Mouse (Mus musculus) spleen, adult 2 months (tissue): ENCODE data around the gene Hint1. TPM values are rescaled to one million over a fixed set of nuclear protein-coding genes. Genes with fewer than 3 reads are reported as not detected.
A peak's percentile ranks its signal among the peaks of the same experiment; 100 is the strongest.

Experiments used
- DNase-seq, 2 experiments: peaks; one replicate each; pipeline versions ENCODE4 v3.0.0 to v3.0.0-alpha.2; 2012 to 2021; ENCODE audit warnings: low spot score in 2 of 2, low read depth in 1 of 2
- H3K27ac ChIP-seq: fragments of 200-500 bp; 2 replicates; pipeline ENCODE4 v1.5.1; 2012; ENCODE audit warnings: low read length, inconsistent platforms; ENCODE audit not compliant: insufficient read depth
- H3K27me3 ChIP-seq: fragments of 200-500 bp; 2 replicates; pipeline ENCODE4 v1.6.1; 2012; ENCODE audit warnings: mild to moderate bottlenecking, moderate library complexity, low read length, inconsistent platforms; ENCODE audit not compliant: control insufficient read depth, insufficient read depth
- H3K36me3 ChIP-seq: fragments of 200-500 bp; 2 replicates; pipeline ENCODE4 v1.6.1; 2012; ENCODE audit warnings: mild to moderate bottlenecking, low read length, inconsistent platforms; ENCODE audit not compliant: control insufficient read depth, insufficient read depth
- H3K4me1 ChIP-seq: fragments of 200-500 bp; 2 replicates; pipeline ENCODE4 v1.6.1; 2011; ENCODE audit warnings: inconsistent platforms; ENCODE audit not compliant: control insufficient read depth, insufficient read depth, insufficient read length
- H3K4me3 ChIP-seq: fragments of 200-500 bp; 2 replicates; pipeline ENCODE4 v1.5.1; 2011; ENCODE audit warnings: mild to moderate bottlenecking, inconsistent platforms; ENCODE audit not compliant: insufficient read depth, insufficient read length; ENCODE audit errors: extremely low read depth
- CTCF ChIP-seq: fragments of 200-500 bp; IDR thresholded peaks from 2 replicates; pipeline ENCODE4 v1.5.1; 2011; ENCODE audit warnings: mild to moderate bottlenecking, inconsistent platforms; ENCODE audit not compliant: insufficient read depth, insufficient read length, insufficient replicate concordance; ENCODE audit errors: extremely low read depth
- POLR2A ChIP-seq: fragments of 200-500 bp; IDR thresholded peaks from 2 replicates; pipeline ENCODE4 v1.6.1; 2011; ENCODE audit warnings: low read depth, low read length, inconsistent platforms
- WGBS: fragments of 180-500 bp; shearing (Covaris S2); methylation state at CpG from one replicate; pipeline ENCODE4 v1.1.7; 2018; 5-methylcytosine and 5-hydroxymethylcytosine counted together
- polyA plus RNA-seq: library from polyadenylated mRNA; depleted of rRNA; stranded (reverse); fragments of >200 nt; gene quantifications from 2 replicates; pipeline ENCODE4 v1.2.3, GENCODE M21; 2012

Gene Hint1
- polyA plus RNA-seq, 1 experiment, result 164 TPM

- Histone ChIP-seq H3K36me3 (no peaks in the 10 kb centered on the region), H3K27me3 (no peaks in the 10 kb centered on the region), H3K4me3 (no peak overlapping the region), H3K27ac (no peak overlapping the region), H3K4me1 (no peaks in the 10 kb centered on the region)
- peak in 1 of 2 experiments; percentile 21 for DNase-seq
- WGBS, result 72% methylated on average over 2 of the region's 2 CpGs
- TF ChIP-seq POLR2A (no peak), CTCF (0 out of 2 replicates have a peak, but pooled peaks have one; percentile 17)
Measured at GRCm38 (mm10) chr11:54834596-54834995, 31.6 kb upstream of the Hint1 start.

- 90% methylated on average over 9 of the region's 9 CpGs for WGBS
- DNase-seq, result no peak
- no peak for TF ChIP-seq POLR2A
- no peak for TF ChIP-seq CTCF
- Histone ChIP-seq H3K27me3 (no peaks in the 10 kb centered on the region), H3K36me3 (no peaks in the 10 kb centered on the region), H3K27ac (no peak overlapping the region), H3K4me1 (no peaks in the 10 kb centered on the region), H3K4me3 (no peak overlapping the region)
Measured at GRCm38 (mm10) chr11:54836106-54836505, 30.1 kb upstream of the Hint1 start.

GRCm38 (mm10) chr11:54839696-54840095 lies 26.5 kb upstream of the Hint1 start:
- no peak for DNase-seq
- TF ChIP-seq POLR2A (no peak), CTCF (no peak)
- no peak overlapping the region for H3K27ac ChIP-seq
- H3K4me1 ChIP-seq, result peaks cover 2% of the 10 kb centered on the region; the same call in 1 of the 2 replicates
- no peaks in the 10 kb centered on the region for H3K27me3 ChIP-seq
- H3K36me3 ChIP-seq, result no peaks in the 10 kb centered on the region
- H3K4me3 ChIP-seq, result no peak overlapping the region
- WGBS, result 95% methylated on average over 4 of the region's 4 CpGs

GRCm38 (mm10) chr11:54840891-54841290 lies 25.3 kb upstream of the Hint1 start:
- no peak for TF ChIP-seq CTCF
- no peak for TF ChIP-seq POLR2A
- Histone ChIP-seq H3K27me3 (no peaks in the 10 kb centered on the region), H3K4me3 (no peak overlapping the region), H3K4me1 (peaks cover 6% of the 10 kb centered on the region; the same call in 1 of the 2 replicates), H3K27ac (no peak overlapping the region), H3K36me3 (no peaks in the 10 kb centered on the region)
- DNase-seq, result no peak
- WGBS, result 96% methylated on average over 11 of the region's 11 CpGs

GRCm38 (mm10) chr11:54844424-54844823 lies 21.8 kb upstream of the Hint1 start:
- Histone ChIP-seq H3K4me1 (peaks cover 6% of the 10 kb centered on the region; the same call in 1 of the 2 replicates), H3K27ac (peak overlapping the region; percentile 70), H3K36me3 (no peaks in the 10 kb centered on the region), H3K27me3 (no peaks in the 10 kb centered on the region), H3K4me3 (peak overlapping the region; percentile 19)
- TF ChIP-seq CTCF (no peak), POLR2A (no peak; the same call in 1 of the 2 replicates)
- peak; percentile 47 to 66 for DNase-seq
- WGBS, result 1% methylated on average over 9 of the region's 9 CpGs

GRCm38 (mm10) chr11:54844959-54845358 lies 21.2 kb upstream of the Hint1 start:
- Histone ChIP-seq H3K36me3 (no peaks in the 10 kb centered on the region), H3K4me3 (no peak overlapping the region), H3K27me3 (no peaks in the 10 kb centered on the region), H3K27ac (peak overlapping the region; percentile 70), H3K4me1 (peaks cover 9% of the 10 kb centered on the region; the same call in 1 of the 2 replicates)
- DNase-seq, result no peak
- no peak for TF ChIP-seq CTCF
- TF ChIP-seq POLR2A, result no peak
- 48% methylated on average over 5 of the region's 5 CpGs for WGBS
